Mouse (Mus musculus) MEL (cell line): ENCODE measurements at regions not wholly inside any gene's neighbourhood (a gene's known extent, or its start where the extent isn't known, plus 50 kb on each side); places are given as distances from the start of the nearest gene placed in this dataset.

Source experiments
- DNase-seq: peaks from one replicate; pipeline ENCODE4 v3.0.0; 2011; ENCODE audit warnings: low read depth, low spot score
- H3K27ac ChIP-seq: 2 replicates; pipeline ENCODE4 v1.5.1; 2012; ENCODE audit warnings: low read depth, mild to moderate bottlenecking, control low read depth, low read length, moderate library complexity; ENCODE audit not compliant: control insufficient read depth
- H3K27me3 ChIP-seq, 2 experiments: fragments of 150-350 bp in 1 of 2; sonication (generic) in 1 of 2; 2 replicates each; pipeline ENCODE4 v1.6.1; 2012; ENCODE audit warnings: low read length in 2 of 2, mild to moderate bottlenecking in 2 of 2, improper control_type of control experiment in 1 of 2, moderate library complexity in 1 of 2; ENCODE audit not compliant: insufficient read depth in 2 of 2, control insufficient read depth in 1 of 2
- H3K36me3 ChIP-seq, 2 experiments: 2 replicates each; pipeline ENCODE4 v1.6.1; 2012 to 2014; ENCODE audit warnings: low read length in 2 of 2, improper control_type of control experiment in 1 of 2, inconsistent platforms in 1 of 2, mild to moderate bottlenecking in 1 of 2; ENCODE audit not compliant: insufficient read depth in 2 of 2, control insufficient read depth in 1 of 2
- H3K4me1 ChIP-seq, 2 experiments: fragments of 150-350 bp in 1 of 2; sonication (generic) in 1 of 2; 2 replicates each; pipeline ENCODE4 v1.6.1; 2012; ENCODE audit warnings: low read length in 2 of 2, improper control_type of control experiment in 1 of 2, mild to moderate bottlenecking in 1 of 2; ENCODE audit not compliant: insufficient read depth in 2 of 2, control insufficient read depth in 1 of 2
- H3K4me3 ChIP-seq, 2 experiments: fragments of 150-350 bp in 1 of 2; sonication (generic) in 1 of 2; 2 replicates each; pipeline ENCODE4 v1.5.1; 2012; ENCODE audit warnings: low read depth in 2 of 2, low read length in 2 of 2, mild to moderate bottlenecking in 2 of 2, moderate library complexity in 2 of 2, control low read depth in 1 of 2, improper control_type of control experiment in 1 of 2; ENCODE audit not compliant: control insufficient read depth in 1 of 2, insufficient read depth in 1 of 2
- H3K79me2 ChIP-seq: 2 replicates; pipeline ENCODE4 v1.6.1; 2012; ENCODE audit warnings: mild to moderate bottlenecking, low read length, moderate library complexity; ENCODE audit not compliant: control insufficient read depth, poor library complexity, insufficient read depth
- H3K9ac ChIP-seq: 2 replicates; pipeline ENCODE4 v1.6.1; 2012; ENCODE audit warnings: low read depth, mild to moderate bottlenecking, control low read depth, low read length, moderate library complexity; ENCODE audit not compliant: control insufficient read depth, poor library complexity, severe bottlenecking
- H3K9me3 ChIP-seq: fragments of 150-350 bp; sonication (generic); replicated peaks from 2 replicates; pipeline ENCODE4 v1.6.1; 2012; ENCODE audit warnings: mild to moderate bottlenecking, low read length, improper control_type of control experiment, moderate library complexity; ENCODE audit not compliant: insufficient read depth
- BHLHE40 ChIP-seq: IDR thresholded peaks from 2 replicates; pipeline ENCODE4 v1.6.1; 2012; ENCODE audit warnings: low read depth, mild to moderate bottlenecking, inconsistent platforms, low read length, improper control_type of control experiment, borderline replicate concordance
- CHD2 ChIP-seq: IDR thresholded peaks from 2 replicates; pipeline ENCODE4 v1.6.1; 2011; ENCODE audit warnings: low read length, improper control_type of control experiment
- EP300 ChIP-seq, 2 experiments: IDR thresholded peaks; 2 replicates each; pipeline ENCODE4 v1.6.1; 2011; ENCODE audit warnings: improper control_type of control experiment in 2 of 2, low read length in 2 of 2, low read depth in 1 of 2, mild to moderate bottlenecking in 1 of 2
- GATA1 ChIP-seq: IDR thresholded peaks from 2 replicates; pipeline ENCODE4 v1.6.1; 2011; ENCODE audit warnings: low read depth, low read length, improper control_type of control experiment
- MEF2A ChIP-seq: IDR thresholded peaks from 2 replicates; pipeline ENCODE4 v1.6.1; 2014; ENCODE audit warnings: low read depth, mild to moderate bottlenecking, inconsistent platforms, low read length, improper control_type of control experiment; ENCODE audit not compliant: poor library complexity, insufficient replicate concordance, severe bottlenecking; ENCODE audit errors: extremely low read depth
- SIN3A ChIP-seq: IDR thresholded peaks from 2 replicates; pipeline ENCODE4 v1.6.1; 2012; ENCODE audit warnings: low read length, improper control_type of control experiment, inconsistent platforms
- TCF12 ChIP-seq: IDR thresholded peaks from 2 replicates; pipeline ENCODE4 v1.6.1; 2014; ENCODE audit warnings: low read depth, mild to moderate bottlenecking, inconsistent platforms, low read length, improper control_type of control experiment, moderate library complexity
- UBTF ChIP-seq: IDR thresholded peaks from 2 replicates; pipeline ENCODE4 v1.6.1; 2012; ENCODE audit warnings: low read depth, mild to moderate bottlenecking, inconsistent platforms, low read length, improper control_type of control experiment, moderate library complexity, borderline replicate concordance; ENCODE audit not compliant: insufficient read depth
- ZC3H11A ChIP-seq: IDR thresholded peaks from 2 replicates; pipeline ENCODE4 v1.6.1; 2012; ENCODE audit warnings: low read depth, mild to moderate bottlenecking, inconsistent platforms, low read length, improper control_type of control experiment

DNA sequence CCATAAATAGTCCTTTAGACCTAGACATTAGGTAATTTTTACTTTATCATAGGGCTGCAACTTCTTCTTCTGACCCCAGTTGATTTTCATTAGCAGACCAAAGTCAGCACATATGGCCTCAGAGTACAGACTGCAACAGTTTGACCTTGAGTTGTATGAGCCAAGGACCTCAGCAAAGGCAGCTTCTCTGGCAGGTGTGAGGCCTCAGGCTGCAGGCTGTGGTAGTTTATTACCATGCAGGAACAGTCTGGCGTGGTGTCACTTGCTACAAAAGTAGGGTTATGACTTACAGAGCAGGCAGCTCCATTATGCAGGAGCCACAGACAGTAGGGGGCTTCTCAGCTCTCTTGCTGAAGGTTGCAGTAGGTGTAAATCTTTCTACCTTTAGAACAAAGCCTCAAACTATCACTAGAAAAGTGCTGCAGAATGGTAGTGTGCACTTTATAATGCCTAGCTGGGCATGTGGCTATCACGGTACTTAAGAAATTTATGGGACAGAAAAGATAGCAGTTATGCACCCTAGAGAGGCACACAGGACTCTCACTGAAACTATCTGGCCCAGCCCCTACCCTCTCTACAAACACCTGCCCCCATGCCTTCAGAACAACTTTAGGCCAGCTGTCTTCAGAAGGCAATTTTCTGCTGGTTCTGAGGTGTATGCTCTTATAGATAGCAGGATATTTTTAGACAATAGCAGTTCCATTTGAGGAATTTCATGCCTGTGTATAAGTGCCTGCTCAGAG lies 215.7 kb downstream of the Il15 start:
- Histone ChIP-seq H3K27me3 (no peaks in the 10 kb centered on the region), H3K27ac (no peak overlapping the region), H3K4me3 (no peak overlapping the region), H3K36me3 (no peaks in the 10 kb centered on the region), H3K9ac (no peak overlapping the region), H3K4me1 (no peaks in the 10 kb centered on the region), H3K79me2 (no peaks in the 10 kb centered on the region), H3K9me3 (no peaks in the 10 kb centered on the region)
- no peak for DNase-seq
- no peak for TF ChIP-seq SIN3A
- no peak for TF ChIP-seq BHLHE40
- TF ChIP-seq MEF2A, result no peak

DNA sequence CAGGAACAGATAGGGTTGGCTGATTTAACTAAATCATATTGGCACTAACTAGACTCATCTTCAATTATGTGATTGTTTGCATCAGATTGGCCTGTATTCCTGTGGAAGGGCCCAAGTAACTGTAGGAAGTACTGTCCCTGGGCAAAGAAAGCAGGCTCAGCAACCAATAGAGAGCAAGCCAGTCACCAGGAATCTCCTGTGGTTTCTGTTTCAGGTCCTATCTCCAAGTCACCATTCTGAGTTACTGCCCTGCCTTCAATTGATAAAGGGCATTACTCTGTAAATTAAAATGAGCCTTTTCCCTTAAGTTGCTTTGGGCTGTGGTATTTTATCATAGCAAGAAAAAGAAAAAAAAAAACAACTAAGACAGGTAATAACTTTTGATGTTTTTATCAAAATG lies 219.0 kb downstream of the Il15 start:
- Histone ChIP-seq H3K79me2 (no peaks in the 10 kb centered on the region), H3K9me3 (no peaks in the 10 kb centered on the region), H3K9ac (no peak overlapping the region), H3K4me3 (no peak overlapping the region), H3K4me1 (no peaks in the 10 kb centered on the region), H3K27ac (no peak overlapping the region), H3K36me3 (no peaks in the 10 kb centered on the region), H3K27me3 (no peaks in the 10 kb centered on the region)
- TF ChIP-seq ZC3H11A (no peak), EP300 (IDR thresholded peaks at IDR 0.05; ENCODE audit: low read depth in 1 of 2, low read length in 2 of 2) (peak; percentile 30 to 35; a peak in 1 of 4 replicates), TCF12 (peak; percentile 29; the same call in 1 of the 2 replicates), UBTF (no peak), GATA1 (peak; percentile 31; the same call in 1 of the 2 replicates), CHD2 (no peak)
- DNase-seq, result peak; percentile 28
